Mouse (Mus musculus) hindbrain, postnatal 0 days (tissue): Measurements from ENCODE around the gene Actn1. TPM values are rescaled to one million over a fixed set of nuclear protein-coding genes. Genes with fewer than 3 reads are reported as not detected.

ENCODE experiments used
- ATAC-seq: fragments of 200-750 bp; cut with Nextera tagmentation; 2 replicates; pipeline ENCODE4 v1.8.0; 2017; ENCODE audit warnings: mild to moderate bottlenecking, moderate TSS enrichment, moderate library complexity
- DNase-seq: peaks from one replicate; pipeline ENCODE4 v3.0.0-alpha.2; 2015; ENCODE audit warnings: low spot score
- H3K27ac ChIP-seq: fragments of 300-500 bp; sonication (generic); 2 replicates; pipeline ENCODE4 v1.5.1; 2014; ENCODE audit warnings: mild to moderate bottlenecking
- H3K27me3 ChIP-seq: fragments of 300-500 bp; sonication (generic); 2 replicates; pipeline ENCODE4 v1.6.1; 2014; ENCODE audit warnings: low read length, mixed read lengths; ENCODE audit not compliant: insufficient read depth
- H3K36me3 ChIP-seq: fragments of 300-500 bp; sonication (generic); 2 replicates; pipeline ENCODE4 v1.6.1; 2014; ENCODE audit warnings: low read length, mixed read lengths; ENCODE audit not compliant: insufficient read depth
- H3K4me1 ChIP-seq: fragments of 300-500 bp; sonication (generic); 2 replicates; pipeline ENCODE4 v1.6.1; 2014; ENCODE audit warnings: antibody characterized with exemption, low read length, mixed read lengths; ENCODE audit not compliant: insufficient read depth
- H3K4me2 ChIP-seq: fragments of 300-500 bp; sonication (generic); 2 replicates; pipeline ENCODE4 v1.6.1; 2014; ENCODE audit warnings: low read depth, mild to moderate bottlenecking, low read length, moderate library complexity, mixed read lengths
- H3K4me3 ChIP-seq: fragments of 300-500 bp; sonication (generic); 2 replicates; pipeline ENCODE4 v1.5.1; 2014; ENCODE audit warnings: low read length
- H3K9ac ChIP-seq: fragments of 300-500 bp; sonication (generic); replicated peaks from 2 replicates; pipeline ENCODE4 v1.6.1; 2014; ENCODE audit warnings: mild to moderate bottlenecking, low read length, moderate library complexity, mixed read lengths
- H3K9me3 ChIP-seq: fragments of 300-500 bp; sonication (generic); 2 replicates; pipeline ENCODE4 v1.6.1; 2016; ENCODE audit warnings: low read length, mixed read lengths
- CTCF ChIP-seq: IDR thresholded peaks from 2 replicates; pipeline ENCODE4 v1.5.1; 2016; ENCODE audit warnings: antibody characterized with exemption, control low read depth, low read depth
- WGBS: fragments of 180-500 bp; shearing (Covaris S2); extraction: QIAGEN DNeasy Blood & Tissue Kit; methylation state at CpG from one replicate; pipeline ENCODE4 v1.1.7; 2014; 5-methylcytosine and 5-hydroxymethylcytosine counted together
- polyA plus RNA-seq: library from polyadenylated mRNA; unstranded; fragments of >200 nt; fragmentation: Nextera tagmentation; extraction: Ambion mirVana; gene quantifications from 2 replicates; pipeline ENCODE4 v1.2.1, GENCODE M21; 2015
- total RNA-seq: library from RNA; depleted of rRNA; stranded (reverse); fragments of >200 nt; gene quantifications from 2 replicates; pipeline ENCODE4 v1.2.3, GENCODE M21; 2014

Gene Actn1
- total and polyA plus RNA-seq, 2 experiments from 2014 or later: 7.4 to 18.3 TPM

- H3K9ac ChIP-seq: no peak overlapping the region
- no peaks in the 10 kb centered on the region for H3K27me3 ChIP-seq
- 96% methylated on average over 1 of the region's 1 CpGs for WGBS
- ATAC-seq (no peak), DNase-seq (no peak)
- H3K9me3 ChIP-seq: no peaks in the 10 kb centered on the region
- peaks cover 16% of the 10 kb centered on the region; the same call in 1 of the 2 replicates for H3K4me1 ChIP-seq
- H3K27ac ChIP-seq: no peak overlapping the region
- H3K36me3 ChIP-seq: 0 out of 2 replicates have a peak, but pooled peaks cover 3% of the 10 kb centered on the region
- no peak overlapping the region for H3K4me3 ChIP-seq
- no peak overlapping the region for H3K4me2 ChIP-seq
- no peak for TF ChIP-seq CTCF
Measured at GRCm38 (mm10) chr12:80235295-80235694, 24.9 kb downstream of the Actn1 start.

- H3K4me3 ChIP-seq: no peak overlapping the region
- H3K9ac ChIP-seq: no peak overlapping the region
- ATAC-seq: no peak
- H3K27me3 ChIP-seq: no peaks in the 10 kb centered on the region
- no peak overlapping the region for H3K4me2 ChIP-seq
- TF ChIP-seq CTCF: no peak
- peaks cover 14% of the 10 kb centered on the region; the same call in 1 of the 2 replicates for H3K4me1 ChIP-seq
- H3K27ac ChIP-seq: no peak overlapping the region
- H3K36me3 ChIP-seq: 0 out of 2 replicates have a peak, but pooled peaks cover 3% of the 10 kb centered on the region
- WGBS: 93% methylated on average over 3 of the region's 3 CpGs
- no peak for DNase-seq
- no peaks in the 10 kb centered on the region for H3K9me3 ChIP-seq
Measured at GRCm38 (mm10) chr12:80234226-80234625, 25.9 kb downstream of the Actn1 start.

GRCm38 (mm10) chr12:80232840-80233218 lies 27.3 kb downstream of the Actn1 start:
- Histone ChIP-seq H3K27ac (no peak overlapping the region), H3K4me3 (no peak overlapping the region), H3K27me3 (no peaks in the 10 kb centered on the region), H3K9ac (no peak overlapping the region), H3K9me3 (no peaks in the 10 kb centered on the region), H3K36me3 (0 out of 2 replicates have a peak, but pooled peaks cover 3% of the 10 kb centered on the region), H3K4me1 (peaks cover 23% of the 10 kb centered on the region), H3K4me2 (no peak overlapping the region)
- no peak for TF ChIP-seq CTCF
- 94% methylated on average over 4 of the region's 4 CpGs for WGBS
- DNase-seq: no peak
- no peak for ATAC-seq

GRCm38 (mm10) chr12:80232076-80232839 lies 27.9 kb downstream of the Actn1 start:
- Histone ChIP-seq H3K4me3 (no peak overlapping the region), H3K9ac (no peak overlapping the region), H3K4me1 (peaks cover 26% of the 10 kb centered on the region), H3K27me3 (no peaks in the 10 kb centered on the region), H3K36me3 (0 out of 2 replicates have a peak, but pooled peaks cover 3% of the 10 kb centered on the region), H3K9me3 (no peaks in the 10 kb centered on the region), H3K4me2 (no peak overlapping the region), H3K27ac (no peak overlapping the region)
- DNase-seq: no peak
- TF ChIP-seq CTCF: no peak
- 89% methylated on average over 9 of the region's 9 CpGs for WGBS
- no peak for ATAC-seq

GRCm38 (mm10) chr12:80231317-80231716 lies 28.9 kb downstream of the Actn1 start:
- H3K9me3 ChIP-seq: no peaks in the 10 kb centered on the region
- H3K27ac ChIP-seq: peak overlapping the region; percentile 46; the same call in 1 of the 2 replicates
- H3K4me1 ChIP-seq: peaks cover 26% of the 10 kb centered on the region
- H3K4me2 ChIP-seq: no peak overlapping the region
- no peak overlapping the region for H3K9ac ChIP-seq
- no peak for TF ChIP-seq CTCF
- H3K4me3 ChIP-seq: no peak overlapping the region
- ATAC-seq: no peak
- H3K36me3 ChIP-seq: 0 out of 2 replicates have a peak, but pooled peaks cover 3% of the 10 kb centered on the region
- 30% methylated on average over 5 of the region's 5 CpGs for WGBS
- no peaks in the 10 kb centered on the region for H3K27me3 ChIP-seq
- DNase-seq: no peak

GRCm38 (mm10) chr12:80230854-80231253 lies 29.3 kb downstream of the Actn1 start:
- H3K4me3 ChIP-seq: no peak overlapping the region
- H3K27ac ChIP-seq: peak overlapping the region; percentile 46; the same call in 1 of the 2 replicates
- TF ChIP-seq CTCF: no peak
- ATAC-seq: no peak
- no peak for DNase-seq
- peaks cover 26% of the 10 kb centered on the region for H3K4me1 ChIP-seq
- H3K9me3 ChIP-seq: no peaks in the 10 kb centered on the region
- WGBS: 54% methylated on average over 5 of the region's 5 CpGs
- H3K27me3 ChIP-seq: no peaks in the 10 kb centered on the region
- no peak overlapping the region for H3K4me2 ChIP-seq
- no peak overlapping the region for H3K9ac ChIP-seq
- 0 out of 2 replicates have a peak, but pooled peaks cover 3% of the 10 kb centered on the region for H3K36me3 ChIP-seq
